ENCODE assay signal across 9 mouse cellular contexts in the genomic region with DNA sequence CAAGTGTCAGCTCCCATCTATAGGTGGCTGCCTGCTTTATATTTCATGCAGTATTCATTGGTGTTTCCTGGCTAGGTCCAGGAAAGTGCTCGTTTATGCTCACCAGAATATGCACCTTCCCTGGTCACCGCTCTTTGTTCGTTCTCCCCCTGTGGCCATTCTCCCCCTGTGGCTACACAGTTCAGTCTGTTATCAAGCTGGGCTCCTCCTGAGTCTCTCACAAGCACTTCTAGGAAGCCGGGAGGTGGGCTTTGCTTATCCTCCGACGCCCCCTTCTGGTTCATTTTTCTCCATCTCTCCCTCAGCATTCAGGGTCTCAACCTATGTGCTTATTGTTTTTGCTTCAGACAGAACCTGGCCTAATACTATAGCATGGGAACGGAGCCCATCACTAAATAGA. TPM values are rescaled to one million over a fixed set of nuclear protein-coding genes. Genes with fewer than 3 reads are reported as not detected.
DNase-seq lines count a peak whose midpoint lies in the region; ATAC-seq and TF ChIP-seq lines count a peak whose summit lies in the region.
"Had no signal": no experiment of that assay in that cellular context is flagged by ENCODE, and none has a peak within 500 bp of the region (broad histone marks: within the 10 kb centered on the region; RNA-seq: fewer than 3 reads in every experiment).

No protein-coding gene starts in this region.

- no peaks in the 10 kb centered on the region for H3K9me3 ChIP-seq in liver, postnatal 0 days (ENCODE audit: low read length)
- H3K9me3 ChIP-seq in liver, embryonic 11.5 days (ENCODE audit: control insufficient read depth, low read length) = no peaks in the 10 kb centered on the region
- H3K9me3 ChIP-seq in forebrain, embryonic 10.5 days = peaks cover 7% of the 10 kb centered on the region; the same call in 1 of the 2 replicates
- H3K9me3 ChIP-seq in limb, embryonic 13.5 days = peaks cover 7% of the 10 kb centered on the region

- no peak for DNase-seq in liver, postnatal 0 days
- no peak for DNase-seq in liver, embryonic 11.5 days (ENCODE audit: low spot score)
- DNase-seq in forebrain, embryonic 10.5 days (ENCODE audit: extremely low spot score, low spot score) = peak; percentile 65
- DNase-seq in right cerebral cortex, postnatal 14 days = peak; percentile 44
- no peak for DNase-seq in ovary, adult 18-20 months (ENCODE audit: low spot score)
- no peak for DNase-seq in gastrocnemius, postnatal 25 days

- H3K36me3 ChIP-seq in liver, postnatal 0 days (replicated peaks; ENCODE audit: insufficient read depth, low read length) = no peaks in the 10 kb centered on the region
- H3K36me3 ChIP-seq in liver, embryonic 11.5 days (ENCODE audit: control insufficient read depth, insufficient read depth, low read length) = no peaks in the 10 kb centered on the region
- no peaks in the 10 kb centered on the region for H3K36me3 ChIP-seq in forebrain, embryonic 10.5 days (replicated peaks)
- no peaks in the 10 kb centered on the region for H3K36me3 ChIP-seq in limb, embryonic 13.5 days

- H3K4me3 ChIP-seq in liver, postnatal 0 days (ENCODE audit: low read depth, low read length) = no peak overlapping the region
- H3K4me3 ChIP-seq in liver, embryonic 11.5 days (ENCODE audit: low read depth, low read length) = no peak overlapping the region
- peak overlapping the region; percentile 35 for H3K4me3 ChIP-seq in forebrain, embryonic 10.5 days
- H3K4me3 ChIP-seq in limb, embryonic 13.5 days = no peak overlapping the region

- no peaks in the 10 kb centered on the region for H3K4me1 ChIP-seq in liver, postnatal 0 days (ENCODE audit: insufficient read depth)
- H3K4me1 ChIP-seq in liver, embryonic 11.5 days (replicated peaks; ENCODE audit: control insufficient read depth, insufficient read depth, low read length) = no peaks in the 10 kb centered on the region
- H3K4me1 ChIP-seq in forebrain, embryonic 10.5 days = peaks cover 35% of the 10 kb centered on the region
- peaks cover 24% of the 10 kb centered on the region for H3K4me1 ChIP-seq in limb, embryonic 13.5 days

- no peak for TF ChIP-seq EP300 in liver, postnatal 0 days (IDR thresholded peaks at IDR 0.05; ENCODE audit: low read depth)

- 6% methylated on average over 7 of the region's 7 CpGs for WGBS in liver, postnatal 0 days (ENCODE audit: insufficient replicate concordance)
- 10% methylated on average over 7 of the region's 7 CpGs for WGBS in liver, embryonic 11.5 days
- WGBS in forebrain, embryonic 10.5 days = 3% methylated on average over 7 of the region's 7 CpGs
- WGBS in limb, embryonic 13.5 days = 5% methylated on average over 7 of the region's 7 CpGs

- 0 out of 2 replicates have a peak, but pooled peaks have one; percentile 2 for TF ChIP-seq CTCF in liver, postnatal 0 days (IDR thresholded peaks at IDR 0.05; ENCODE audit: low read depth)

- H3K27ac ChIP-seq in liver, postnatal 0 days (ENCODE audit: low read depth) = no peak overlapping the region
- H3K27ac ChIP-seq in liver, embryonic 11.5 days (ENCODE audit: low read depth, low read length) = no peak overlapping the region
- peak overlapping the region; percentile 64 for H3K27ac ChIP-seq in forebrain, embryonic 10.5 days
- H3K27ac ChIP-seq in limb, embryonic 13.5 days = no peak overlapping the region

- H3K27me3 ChIP-seq in liver, postnatal 0 days (ENCODE audit: insufficient read depth, low read length) = peaks cover 9% of the 10 kb centered on the region; the same call in 1 of the 2 replicates
- 0 out of 2 replicates have a peak, but pooled peaks cover 2% of the 10 kb centered on the region for H3K27me3 ChIP-seq in liver, embryonic 11.5 days (replicated peaks; ENCODE audit: control insufficient read depth, insufficient read depth, low read length)
- H3K27me3 ChIP-seq in forebrain, embryonic 10.5 days (ENCODE audit: poor library complexity, severe bottlenecking) = peaks cover 54% of the 10 kb centered on the region
- peaks cover 21% of the 10 kb centered on the region for H3K27me3 ChIP-seq in limb, embryonic 13.5 days

- H3K4me2 ChIP-seq in liver, postnatal 0 days (ENCODE audit: low read depth, low read length) = no peak overlapping the region
- H3K4me2 ChIP-seq in liver, embryonic 11.5 days = no peak overlapping the region
- peak overlapping the region; percentile 56; the same call in 1 of the 2 replicates for H3K4me2 ChIP-seq in limb, embryonic 13.5 days (replicated peaks)

- no peak for ATAC-seq in liver, postnatal 0 days
- no peak for ATAC-seq in liver, embryonic 11.5 days (replicated peaks; ENCODE audit: low FRiP score)
- ATAC-seq in limb, embryonic 13.5 days (ENCODE audit: low FRiP score, low read depth) = no peak
- ATAC-seq in granulocyte monocyte progenitor cell, adult 5-6 weeks (replicated peaks; ENCODE audit: poor library complexity, severe bottlenecking) = no peak

- H3K9ac ChIP-seq in liver, postnatal 0 days (replicated peaks) = no peak overlapping the region
- H3K9ac ChIP-seq in liver, embryonic 11.5 days (ENCODE audit: low read depth, low read length) = no peak overlapping the region
- no peak overlapping the region for H3K9ac ChIP-seq in limb, embryonic 13.5 days

RNA-seq across cellular contexts. Expression of gene Tmem132c, which starts 6.9 kb away (rescaled TPM):
- 0.02 and 0.04 TPM in 2 replicates for polyA plus RNA-seq in liver, postnatal 0 days (2015; fragmentation: Nextera tagmentation; extraction: Ambion mirVana)
- 2.8 and 3.1 TPM in 2 replicates for polyA plus RNA-seq in liver, embryonic 11.5 days (2014; fragmentation: Nextera tagmentation; extraction: Ambion mirVana)
- 27.9 and 28.2 TPM in 2 replicates for polyA plus RNA-seq in forebrain, embryonic 10.5 days (2016; fragmentation: Nextera tagmentation; extraction: Ambion mirVana)
- 35.6 and 37.5 TPM in 2 replicates for polyA plus RNA-seq in limb, embryonic 13.5 days (2015; fragmentation: Nextera tagmentation; extraction: Ambion mirVana)
- under 1 TPM; 0.15 to 0.40 TPM for total RNA-seq in gastrocnemius, postnatal 25 days (2021)
- not detected in 2 replicates for total RNA-seq in granulocyte monocyte progenitor cell, adult 5-6 weeks (2014; fragmentation: Nextera tagmentation)
- not detected in 2 replicates for total RNA-seq in granulocyte monocyte progenitor cell, adult 5-6 weeks (2017)
- total RNA-seq: MEL had no signal

Comparison
In these comparisons a context has a peak if more than half of its experiments do, and no peak if none do; other contexts are left out.
1. DNase-seq: peak in forebrain, embryonic 10.5 days (single experiment) and right cerebral cortex, postnatal 14 days (single experiment); none in liver, postnatal 0 days (single experiment), liver, embryonic 11.5 days (single experiment), ovary, adult 18-20 months (single experiment) and gastrocnemius, postnatal 25 days (single experiment).